Mouse (Mus musculus) megakaryocyte, embryonic 14.5 days (primary cell): ENCODE measurements around the gene Myo1b.

Experiments
- FLI1 ChIP-seq: IDR thresholded peaks from 2 replicates; pipeline ENCODE4 v1.6.1; 2012; ENCODE audit warnings: low read length, inconsistent platforms, mixed read lengths
- GATA1 ChIP-seq: IDR thresholded peaks from 3 replicates; pipeline ENCODE4 v1.6.1; 2012; ENCODE audit warnings: mixed read lengths, low read length, inconsistent platforms, borderline replicate concordance

GRCm38 (mm10) chr1:51759657-51760056, 156.2 kb downstream of the Myo1b start:
- TF ChIP-seq FLI1 (no peak), GATA1 (no peak)
